Mouse (Mus musculus) limb, embryonic 13.5 days (tissue): Measurements from ENCODE around the gene Enpp6. TPM values are rescaled to one million over a fixed set of nuclear protein-coding genes. Genes with fewer than 3 reads are reported as not detected.
"Not testable (repeated sequence)": the region's sequence is repeated elsewhere in the genome, so short reads cannot be mapped to it uniquely, and the experiment has no call there.

ENCODE experiments used
- ATAC-seq: fragments of 200-750 bp; cut with Nextera tagmentation; 2 replicates; pipeline ENCODE4 v1.8.0; 2017; ENCODE audit warnings: low read depth, moderate number of reproducible peaks, moderate TSS enrichment; ENCODE audit not compliant: low FRiP score
- H3K27ac ChIP-seq: fragments of 300-500 bp; sonication (generic); 2 replicates; pipeline ENCODE4 v1.5.1; 2015; ENCODE audit warnings: inconsistent platforms, mild to moderate bottlenecking, moderate library complexity
- H3K27me3 ChIP-seq: fragments of 300-500 bp; sonication (generic); 2 replicates; pipeline ENCODE4 v1.6.1; 2015; ENCODE audit warnings: mild to moderate bottlenecking, inconsistent platforms
- H3K36me3 ChIP-seq: fragments of 300-500 bp; sonication (generic); 2 replicates; pipeline ENCODE4 v1.6.1; 2015; ENCODE audit warnings: inconsistent platforms, mild to moderate bottlenecking, moderate library complexity
- H3K4me1 ChIP-seq: fragments of 300-500 bp; sonication (generic); 2 replicates; pipeline ENCODE4 v1.6.1; 2015; ENCODE audit warnings: inconsistent platforms
- H3K4me2 ChIP-seq: fragments of 300-500 bp; sonication (generic); replicated peaks from 2 replicates; pipeline ENCODE4 v1.6.1; 2015; ENCODE audit warnings: inconsistent platforms, mild to moderate bottlenecking, moderate library complexity
- H3K4me3 ChIP-seq: fragments of 300-500 bp; sonication (generic); 2 replicates; pipeline ENCODE4 v1.5.1; 2015; ENCODE audit warnings: moderate library complexity, mild to moderate bottlenecking, inconsistent platforms
- H3K9ac ChIP-seq: fragments of 300-500 bp; sonication (generic); 2 replicates; pipeline ENCODE4 v1.6.1; 2015; ENCODE audit warnings: mild to moderate bottlenecking, inconsistent platforms
- H3K9me3 ChIP-seq: fragments of 300-500 bp; sonication (generic); 2 replicates; pipeline ENCODE4 v1.6.1; 2016; ENCODE audit warnings: inconsistent platforms
- WGBS: fragments of 180-500 bp; shearing (Covaris S2); methylation state at CpG from one replicate; pipeline ENCODE4 v1.1.7; 2015; 5-methylcytosine and 5-hydroxymethylcytosine counted together
- polyA plus RNA-seq: library from polyadenylated mRNA; unstranded; fragments of >200 nt; fragmentation: Nextera tagmentation; extraction: Ambion mirVana; gene quantifications from 2 replicates; pipeline ENCODE4 v1.2.1, GENCODE M21; 2015

Gene Enpp6
- polyA plus RNA-seq, 1 experiment from 2014 or later, result 1.6 TPM

DNA sequence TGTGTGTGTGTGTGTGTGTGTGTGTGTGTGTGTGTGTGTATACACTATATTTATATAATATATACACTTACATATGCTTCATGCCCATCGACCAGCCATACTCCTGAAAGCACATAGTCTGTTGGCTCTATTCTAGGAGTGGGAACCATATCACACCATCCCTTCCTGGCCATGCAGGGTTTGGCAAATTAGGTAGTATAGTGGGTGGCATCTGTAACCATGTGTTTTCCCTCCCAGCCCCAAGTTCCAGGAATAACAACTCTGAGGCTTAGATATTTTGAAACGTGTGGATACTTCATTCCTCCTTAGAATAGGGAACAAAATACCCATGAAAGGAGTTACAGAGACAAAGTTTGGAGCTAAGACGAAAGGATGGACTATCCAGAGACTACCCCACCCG lies 53.5 kb downstream of the Enpp6 start:
- H3K36me3 ChIP-seq, H3K27ac ChIP-seq, H3K9ac ChIP-seq, H3K4me3 ChIP-seq, ATAC-seq, H3K27me3 ChIP-seq, H3K4me2 ChIP-seq: not testable (repeated sequence)
- H3K4me1 ChIP-seq, result peaks cover 22% of the 10 kb centered on the region
- peaks cover 11% of the 10 kb centered on the region for H3K9me3 ChIP-seq
- 86% methylated on average over 4 of the region's 4 CpGs for WGBS

- ATAC-seq, result no peak
- peaks cover 3% of the 10 kb centered on the region; the same call in 1 of the 2 replicates for H3K9me3 ChIP-seq
- WGBS, result 70% methylated on average over 4 of the region's 4 CpGs
- no peaks in the 10 kb centered on the region for H3K36me3 ChIP-seq
- no peaks in the 10 kb centered on the region; the same call in 1 of the 2 replicates for H3K4me1 ChIP-seq
- no peak overlapping the region for H3K4me3 ChIP-seq
- H3K27ac ChIP-seq, result no peak overlapping the region
- no peak overlapping the region for H3K9ac ChIP-seq
- no peak overlapping the region for H3K4me2 ChIP-seq
- no peaks in the 10 kb centered on the region for H3K27me3 ChIP-seq
These were observed 59.7 kb downstream of the Enpp6 start for GRCm38 (mm10) chr8:47046340-47046739.

DNA sequence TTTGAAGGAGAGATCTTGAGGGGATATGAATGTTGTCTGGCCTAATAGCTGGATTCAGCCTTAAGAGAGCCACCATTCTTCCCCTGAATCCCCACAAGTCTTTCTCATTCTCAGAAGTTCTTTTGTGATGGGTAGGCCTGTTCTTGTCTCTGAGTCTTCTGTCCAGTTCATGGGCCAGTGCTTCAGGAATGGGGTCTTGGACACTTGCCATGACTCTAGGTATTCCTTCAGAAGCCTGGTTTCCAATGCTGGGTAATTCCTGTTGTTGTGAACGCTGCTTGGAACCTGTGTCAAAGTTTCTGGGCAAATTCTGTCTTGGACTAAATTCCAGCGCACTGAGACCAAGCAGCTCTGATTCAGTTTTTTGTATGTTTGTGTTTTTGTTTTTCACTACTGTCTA lies 60.5 kb downstream of the Enpp6 start:
- H3K9me3 ChIP-seq, result peaks cover 3% of the 10 kb centered on the region; the same call in 1 of the 2 replicates
- ATAC-seq, result no peak
- H3K9ac ChIP-seq, result no peak overlapping the region
- H3K27me3 ChIP-seq, result no peaks in the 10 kb centered on the region
- H3K4me1 ChIP-seq, result no peaks in the 10 kb centered on the region; the same call in 1 of the 2 replicates
- H3K4me3 ChIP-seq, result no peak overlapping the region
- H3K27ac ChIP-seq, result no peak overlapping the region
- H3K4me2 ChIP-seq, result no peak overlapping the region
- no peaks in the 10 kb centered on the region for H3K36me3 ChIP-seq
- WGBS, result 87% methylated on average over 2 of the region's 2 CpGs

- Histone ChIP-seq H3K4me1 (no peaks in the 10 kb centered on the region; the same call in 1 of the 2 replicates), H3K4me2 (no peak overlapping the region), H3K27ac (no peak overlapping the region), H3K4me3 (no peak overlapping the region), H3K36me3 (no peaks in the 10 kb centered on the region), H3K9ac (no peak overlapping the region), H3K9me3 (peaks cover 3% of the 10 kb centered on the region; the same call in 1 of the 2 replicates), H3K27me3 (no peaks in the 10 kb centered on the region)
- ATAC-seq, result no peak
- 91% methylated on average over 10 of the region's 10 CpGs for WGBS
These were observed 61.9 kb downstream of the Enpp6 start for GRCm38 (mm10) chr8:47048584-47048983.

DNA sequence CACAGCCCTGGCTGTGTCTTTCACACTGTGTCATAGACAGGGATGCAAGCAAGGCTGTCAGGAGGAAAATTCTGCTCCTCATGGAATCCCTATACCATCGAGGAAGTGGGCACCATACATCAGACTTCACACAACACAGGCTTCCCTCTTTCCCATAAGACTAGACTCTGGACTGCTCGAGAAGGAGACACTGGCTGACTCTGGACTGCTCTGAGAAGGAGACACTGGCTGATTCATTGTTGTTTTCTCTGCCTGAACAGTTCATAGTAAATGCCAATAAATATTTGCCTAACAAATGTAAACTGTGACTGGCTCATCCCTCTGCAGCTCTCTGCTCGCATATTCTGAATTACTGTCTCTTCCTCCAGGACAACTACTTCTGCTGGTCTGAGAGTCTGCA lies 66.0 kb downstream of the Enpp6 start:
- 75% methylated on average over 3 of the region's 3 CpGs for WGBS
- H3K27ac ChIP-seq, result no peak overlapping the region
- no peak overlapping the region for H3K9ac ChIP-seq
- H3K27me3 ChIP-seq, result no peaks in the 10 kb centered on the region
- H3K4me3 ChIP-seq, result no peak overlapping the region
- H3K4me1 ChIP-seq, result no peaks in the 10 kb centered on the region
- no peak overlapping the region for H3K4me2 ChIP-seq
- H3K9me3 ChIP-seq, result no peaks in the 10 kb centered on the region
- no peak for ATAC-seq
- H3K36me3 ChIP-seq, result no peaks in the 10 kb centered on the region

DNA sequence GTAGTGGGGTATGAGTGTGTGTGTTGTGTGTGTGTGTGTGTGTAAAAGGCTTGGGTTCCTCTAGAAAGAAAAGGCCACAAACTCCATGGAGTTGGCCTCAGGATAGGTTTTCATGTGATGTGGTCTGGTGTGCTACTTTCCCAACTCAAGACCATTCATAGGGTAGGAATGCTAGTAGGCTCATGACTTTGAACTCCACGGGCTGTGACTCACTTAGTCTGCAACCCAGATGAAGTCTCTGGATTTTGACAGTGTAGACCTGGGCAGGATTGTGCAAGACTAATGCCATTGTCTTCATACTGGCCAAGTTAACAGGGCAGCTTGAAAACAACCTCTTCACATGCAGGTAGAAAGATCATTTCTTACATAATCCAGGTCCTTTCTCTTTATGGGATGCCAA lies 69.4 kb downstream of the Enpp6 start:
- no peak overlapping the region for H3K4me3 ChIP-seq
- no peak overlapping the region for H3K9ac ChIP-seq
- H3K27ac ChIP-seq, result no peak overlapping the region
- H3K4me1 ChIP-seq, result peaks cover 2% of the 10 kb centered on the region
- H3K9me3 ChIP-seq, result no peaks in the 10 kb centered on the region
- 88% methylated on average over 1 of the region's 1 CpGs for WGBS
- ATAC-seq, result no peak
- H3K27me3 ChIP-seq, result no peaks in the 10 kb centered on the region
- H3K36me3 ChIP-seq, result no peaks in the 10 kb centered on the region
- H3K4me2 ChIP-seq, result no peak overlapping the region

DNA sequence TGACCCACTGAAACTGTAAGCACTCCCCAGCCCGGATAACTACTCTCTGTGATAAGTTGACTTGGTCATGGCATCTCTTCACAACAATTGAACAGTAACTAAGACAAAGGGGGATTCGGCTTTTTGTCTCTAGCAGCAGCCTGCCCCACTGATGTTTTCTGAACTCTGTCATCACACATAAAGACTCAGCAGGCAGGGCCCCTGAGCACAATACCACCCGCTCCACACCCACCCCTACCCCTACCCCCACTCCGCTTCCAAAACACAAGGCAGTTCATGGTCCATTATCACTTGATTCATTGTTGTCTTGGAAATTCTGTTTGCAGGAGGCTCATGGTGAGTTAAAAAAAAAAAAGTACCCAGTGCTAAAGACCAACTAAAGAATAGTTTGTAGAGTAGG lies 71.8 kb downstream of the Enpp6 start:
- no peaks in the 10 kb centered on the region for H3K36me3 ChIP-seq
- 91% methylated on average over 4 of the region's 4 CpGs for WGBS
- no peaks in the 10 kb centered on the region for H3K9me3 ChIP-seq
- H3K9ac ChIP-seq, result no peak overlapping the region
- ATAC-seq, result no peak
- H3K27me3 ChIP-seq, result no peaks in the 10 kb centered on the region
- peaks cover 11% of the 10 kb centered on the region for H3K4me1 ChIP-seq
- no peak overlapping the region for H3K4me3 ChIP-seq
- H3K4me2 ChIP-seq, result no peak overlapping the region
- H3K27ac ChIP-seq, result no peak overlapping the region

GRCm38 (mm10) chr8:47058971-47059370 lies 72.3 kb downstream of the Enpp6 start:
- 95% methylated on average over 2 of the region's 2 CpGs for WGBS
- H3K27ac ChIP-seq, result no peak overlapping the region
- no peak overlapping the region for H3K4me2 ChIP-seq
- H3K4me1 ChIP-seq, result peaks cover 11% of the 10 kb centered on the region
- H3K4me3 ChIP-seq, result no peak overlapping the region
- no peaks in the 10 kb centered on the region for H3K27me3 ChIP-seq
- no peak for ATAC-seq
- H3K36me3 ChIP-seq, result no peaks in the 10 kb centered on the region
- no peak overlapping the region for H3K9ac ChIP-seq
- no peaks in the 10 kb centered on the region for H3K9me3 ChIP-seq

DNA sequence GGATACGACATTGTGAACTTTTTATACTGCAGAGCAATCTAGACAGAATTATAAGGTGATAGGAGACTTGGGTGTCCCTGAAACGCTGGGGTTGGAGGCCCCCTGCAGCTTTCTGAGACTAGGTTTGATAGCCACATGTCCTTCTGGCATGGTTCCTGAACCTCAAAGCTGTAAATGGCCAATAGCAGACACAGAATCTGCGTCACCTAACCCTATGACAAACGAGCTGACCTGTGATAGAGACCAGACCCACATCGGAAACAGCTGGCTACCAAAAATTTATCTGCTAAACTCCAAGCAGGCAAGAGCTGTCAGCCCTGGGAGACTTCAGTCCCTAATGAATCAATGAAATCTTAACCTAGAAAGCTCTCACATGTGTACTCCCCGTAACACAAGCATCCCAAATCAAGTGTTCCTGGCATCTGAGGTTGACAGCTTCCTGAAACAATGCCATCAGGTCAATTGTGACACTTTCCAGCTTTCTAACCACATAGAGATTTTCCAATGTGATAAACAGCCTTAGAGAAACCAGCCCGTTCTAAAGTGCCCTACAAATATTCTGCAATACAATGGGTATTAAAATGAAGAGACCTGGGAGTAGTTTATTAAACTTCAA lies 74.5 kb downstream of the Enpp6 start:
- 21% methylated on average over 7 of the region's 7 CpGs for WGBS
- ATAC-seq, result peak; percentile 51; the same call in 1 of the 2 replicates

DNA sequence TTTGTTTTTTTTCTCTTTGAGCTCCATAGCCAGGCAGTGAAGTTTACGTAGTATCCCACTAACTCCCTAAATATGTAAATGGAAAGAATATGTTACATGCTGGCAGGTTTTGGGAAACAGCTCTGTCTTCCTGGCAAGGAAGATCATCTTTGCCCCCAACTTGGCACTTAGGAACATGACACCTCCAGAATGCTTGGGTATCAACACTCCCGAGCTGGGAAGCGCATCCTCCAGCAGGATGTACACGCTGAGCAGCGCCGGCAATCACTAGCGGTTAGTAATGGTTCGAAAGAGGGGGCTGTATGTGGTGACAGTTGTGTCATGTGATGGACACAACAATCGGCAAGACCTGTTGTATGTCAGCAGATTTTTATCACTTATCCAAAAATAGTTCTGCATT lies 80.4 kb downstream of the Enpp6 start:
- Histone ChIP-seq H3K27me3 (no peaks in the 10 kb centered on the region), H3K27ac (no peak overlapping the region), H3K9ac (no peak overlapping the region), H3K9me3 (no peaks in the 10 kb centered on the region), H3K36me3 (no peaks in the 10 kb centered on the region), H3K4me1 (no peaks in the 10 kb centered on the region), H3K4me2 (no peak overlapping the region), H3K4me3 (no peak overlapping the region)
- ATAC-seq, result no peak
- 92% methylated on average over 9 of the region's 9 CpGs for WGBS

More for the DNA sequence above, 74.5 kb downstream of the Enpp6 start:
- Histone ChIP-seq H3K4me1 (peaks cover 11% of the 10 kb centered on the region), H3K36me3 (no peaks in the 10 kb centered on the region), H3K4me3 (no peak overlapping the region), H3K27me3 (no peaks in the 10 kb centered on the region), H3K27ac (no peak overlapping the region), H3K9me3 (no peaks in the 10 kb centered on the region), H3K4me2 (no peak overlapping the region), H3K9ac (no peak overlapping the region)

DNA sequence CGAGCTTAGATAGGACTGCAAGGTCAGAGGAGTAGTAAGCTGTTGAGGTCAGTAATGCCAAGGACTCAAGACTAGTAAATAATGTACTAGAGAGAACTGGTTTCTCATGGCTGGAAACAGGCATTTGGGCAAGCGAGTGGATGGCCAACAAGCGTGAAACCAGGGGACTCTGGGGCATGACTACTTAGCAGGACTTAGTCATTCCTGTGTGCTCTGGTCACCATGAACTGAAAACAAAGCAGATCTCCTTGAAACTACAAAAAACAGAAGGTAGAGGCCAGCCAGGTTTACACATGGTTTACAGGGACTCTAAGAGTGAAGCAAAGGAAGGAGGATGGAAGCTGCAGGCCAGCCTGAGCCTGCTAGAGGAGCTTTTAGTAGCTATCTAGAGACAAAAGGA lies 82.9 kb downstream of the Enpp6 start:
- Histone ChIP-seq H3K9me3 (no peaks in the 10 kb centered on the region), H3K9ac (no peak overlapping the region), H3K27me3 (no peaks in the 10 kb centered on the region), H3K4me2 (no peak overlapping the region), H3K36me3 (no peaks in the 10 kb centered on the region), H3K4me1 (no peaks in the 10 kb centered on the region), H3K4me3 (no peak overlapping the region), H3K27ac (no peak overlapping the region)
- 82% methylated on average over 3 of the region's 3 CpGs for WGBS
- ATAC-seq, result no peak

DNA sequence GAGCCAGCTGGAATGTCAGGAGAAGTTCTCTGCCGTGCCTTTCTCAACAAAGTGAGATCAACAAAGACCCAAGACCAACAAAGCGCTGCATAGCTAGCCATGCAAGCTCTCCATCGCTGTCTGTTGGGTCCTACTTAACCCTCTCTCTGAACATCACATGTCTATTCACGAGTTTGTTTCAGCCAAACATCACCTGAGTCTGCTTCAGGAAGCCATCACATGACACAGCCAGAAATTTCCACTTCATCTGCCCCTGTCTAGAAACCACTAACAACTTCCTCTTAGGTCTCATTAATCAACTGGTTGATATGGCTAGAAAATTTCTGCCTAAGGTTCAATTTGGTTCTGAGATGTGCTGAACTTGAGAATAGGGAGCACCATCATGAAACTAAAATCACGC lies 85.3 kb downstream of the Enpp6 start:
- no peak overlapping the region for H3K27ac ChIP-seq
- no peaks in the 10 kb centered on the region for H3K4me1 ChIP-seq
- 88% methylated on average over 5 of the region's 5 CpGs for whole genome bisulfite sequencing
- no peak overlapping the region for H3K9ac ChIP-seq
- no peaks in the 10 kb centered on the region for H3K27me3 ChIP-seq
- H3K9me3 ChIP-seq, result no peaks in the 10 kb centered on the region
- no peak overlapping the region for H3K4me2 ChIP-seq
- H3K4me3 ChIP-seq, result no peak overlapping the region
- ATAC-seq, result no peak
- H3K36me3 ChIP-seq, result no peaks in the 10 kb centered on the region

GRCm38 (mm10) chr8:47075941-47076555 lies 89.4 kb downstream of the Enpp6 start:
- H3K4me3 ChIP-seq, result no peak overlapping the region
- WGBS, result 41% methylated on average over 6 of the region's 6 CpGs
- H3K4me1 ChIP-seq, result peaks cover 15% of the 10 kb centered on the region
- no peaks in the 10 kb centered on the region for H3K36me3 ChIP-seq
- no peak for ATAC-seq
- no peak overlapping the region for H3K27ac ChIP-seq
- no peak overlapping the region for H3K9ac ChIP-seq
- no peaks in the 10 kb centered on the region for H3K9me3 ChIP-seq
- no peak overlapping the region for H3K4me2 ChIP-seq
- no peaks in the 10 kb centered on the region for H3K27me3 ChIP-seq
